Mouse (Mus musculus): ENCODE measurements around the gene Dlg2.

The Dlg2 gene

GRCm38 (mm10) chr7:91089211-91089930 lies 612.9 kb downstream of the Dlg2 start:
- DNase-seq (ENCODE audit: low read depth, low spot score), result no peak

GRCm38 (mm10) chr7:91090317-91090829 lies 613.9 kb downstream of the Dlg2 start:
- DNase-seq (ENCODE audit: low read depth, low spot score), result no peak

GRCm38 (mm10) chr7:91090830-91091683 lies 614.6 kb downstream of the Dlg2 start:
- no peak for DNase-seq (ENCODE audit: low read depth, low spot score)

GRCm38 (mm10) chr7:91096467-91096866 lies 620.0 kb downstream of the Dlg2 start:
- no peak for DNase-seq (ENCODE audit: low read depth, low spot score)

- no peak for DNase-seq (ENCODE audit: low read depth, low spot score)
Measured at GRCm38 (mm10) chr7:91098521-91098920, 622.0 kb downstream of the Dlg2 start.

GRCm38 (mm10) chr7:91109575-91109974 lies 633.1 kb downstream of the Dlg2 start:
- no peak for DNase-seq (ENCODE audit: low read depth, low spot score)

- no peak for DNase-seq (ENCODE audit: low read depth, low spot score)
Measured at GRCm38 (mm10) chr7:91132128-91132527, 655.7 kb downstream of the Dlg2 start.

GRCm38 (mm10) chr7:91154096-91154495 lies 677.6 kb downstream of the Dlg2 start:
- DNase-seq (ENCODE audit: low read depth, low spot score), result no peak

- DNase-seq (ENCODE audit: low read depth, low spot score), result no peak
Measured at GRCm38 (mm10) chr7:91159144-91159543, 682.7 kb downstream of the Dlg2 start.

GRCm38 (mm10) chr7:91161643-91162175 lies 685.2 kb downstream of the Dlg2 start:
- no peak for DNase-seq (ENCODE audit: low read depth, low spot score)

GRCm38 (mm10) chr7:91173560-91173959 lies 697.1 kb downstream of the Dlg2 start:
- DNase-seq (ENCODE audit: low read depth, low spot score), result no peak

GRCm38 (mm10) chr7:91188211-91188610 lies 711.7 kb downstream of the Dlg2 start:
- no peak for DNase-seq (ENCODE audit: low read depth, low spot score)

- DNase-seq (ENCODE audit: low read depth, low spot score), result no peak
Measured at GRCm38 (mm10) chr7:91199372-91199771, 722.9 kb downstream of the Dlg2 start.

- DNase-seq (ENCODE audit: low read depth, low spot score), result no peak
Measured at GRCm38 (mm10) chr7:91208083-91208852, 731.8 kb downstream of the Dlg2 start.

GRCm38 (mm10) chr7:91208973-91209372 lies 732.5 kb downstream of the Dlg2 start:
- DNase-seq (ENCODE audit: low read depth, low spot score), result no peak

- DNase-seq (ENCODE audit: low read depth, low spot score), result no peak
Measured at GRCm38 (mm10) chr7:91212236-91212635, 735.8 kb downstream of the Dlg2 start.

GRCm38 (mm10) chr7:91214921-91215320 lies 738.4 kb downstream of the Dlg2 start:
- no peak for DNase-seq (ENCODE audit: low read depth, low spot score)

- no peak for DNase-seq (ENCODE audit: low read depth, low spot score)
Measured at GRCm38 (mm10) chr7:91218321-91218987, 742.0 kb downstream of the Dlg2 start.

- peak; percentile 58 for DNase-seq (ENCODE audit: low read depth, low spot score)
Measured at GRCm38 (mm10) chr7:91226442-91226841, 750.0 kb downstream of the Dlg2 start.

GRCm38 (mm10) chr7:91241718-91242117 lies 765.2 kb downstream of the Dlg2 start:
- no peak for DNase-seq (ENCODE audit: low read depth, low spot score)

- DNase-seq (ENCODE audit: low read depth, low spot score), result no peak
Measured at GRCm38 (mm10) chr7:91261672-91262030, 785.2 kb downstream of the Dlg2 start.
